12 mouse cellular contexts compared by ENCODE assay signal in the genomic region with DNA sequence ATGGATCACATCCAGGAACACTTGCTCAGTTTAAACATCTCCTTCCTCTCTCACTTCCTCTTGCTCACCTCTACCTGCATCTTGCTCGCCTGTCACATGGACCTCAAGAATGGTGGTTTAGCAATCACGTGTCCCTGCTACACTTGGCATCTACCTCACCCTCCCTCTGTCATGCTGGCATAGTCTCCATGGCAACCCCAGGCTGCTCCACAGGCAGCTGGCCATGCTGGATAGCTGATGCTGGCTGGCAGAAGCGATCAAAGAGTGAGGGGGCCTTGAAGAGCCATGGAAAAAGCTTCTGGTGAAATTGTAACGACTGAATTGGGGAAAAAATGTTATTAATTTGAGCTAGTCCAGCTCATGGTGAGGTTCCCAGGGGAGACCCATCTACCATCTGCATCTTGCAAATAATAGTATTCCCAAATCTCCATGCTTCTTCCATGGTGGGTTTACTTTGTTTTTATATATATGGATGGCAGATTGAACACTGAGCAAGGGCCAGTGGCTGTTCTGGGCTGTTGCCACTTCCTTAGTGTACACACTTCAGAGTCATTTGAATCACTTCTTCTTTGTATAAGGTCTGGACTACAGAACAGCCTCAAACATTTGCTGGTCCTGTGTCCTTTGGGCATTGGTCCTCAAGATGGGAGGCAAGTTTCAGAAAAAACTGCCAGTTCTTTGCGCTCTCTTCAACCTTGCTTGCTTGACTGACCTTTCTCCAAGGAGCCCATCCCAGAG. TPM values are rescaled to one million over a fixed set of nuclear protein-coding genes. Genes with fewer than 3 reads are reported as not detected.
DNase-seq lines count a peak whose midpoint lies in the region; ATAC-seq lines count a peak whose summit lies in the region.
"Had no signal": no experiment of that assay in that cellular context is flagged by ENCODE, and none has a peak within 500 bp of the region (broad histone marks: within the 10 kb centered on the region; RNA-seq: fewer than 3 reads in every experiment).

No protein-coding gene starts in this region.

- no peaks in the 10 kb centered on the region for H3K9me3 ChIP-seq in forebrain, embryonic 13.5 days (replicated peaks)
- H3K9me3 ChIP-seq in forebrain, embryonic 11.5 days (ENCODE audit: control insufficient read depth, low read length), result no peaks in the 10 kb centered on the region
- peaks cover 5% of the 10 kb centered on the region; the same call in 1 of the 2 replicates for H3K9me3 ChIP-seq in midbrain, embryonic 16.5 days (replicated peaks; ENCODE audit: control insufficient read depth, low read length, poor library complexity, severe bottlenecking)
- no peaks in the 10 kb centered on the region for H3K9me3 ChIP-seq in liver, embryonic 12.5 days (replicated peaks)
- H3K9me3 ChIP-seq: heart, embryonic 10.5 days; limb, embryonic 13.5 days had no signal

- no peaks in the 10 kb centered on the region for H3K27me3 ChIP-seq in forebrain, embryonic 13.5 days
- H3K27me3 ChIP-seq in forebrain, embryonic 11.5 days (ENCODE audit: control insufficient read depth, insufficient read depth, low read length), result no peaks in the 10 kb centered on the region
- H3K27me3 ChIP-seq in midbrain, embryonic 16.5 days (ENCODE audit: control insufficient read depth, insufficient read depth, low read depth, low read length), result no peaks in the 10 kb centered on the region
- no peaks in the 10 kb centered on the region for H3K27me3 ChIP-seq in liver, embryonic 12.5 days (replicated peaks)
- H3K27me3 ChIP-seq: limb, embryonic 13.5 days had no signal

- ATAC-seq in forebrain, embryonic 13.5 days, result peak; percentile 89
- no peak for ATAC-seq in forebrain, embryonic 11.5 days (replicated peaks; ENCODE audit: low FRiP score)
- ATAC-seq in midbrain, embryonic 16.5 days, result peak; percentile 80; the same call in 1 of the 2 replicates
- ATAC-seq in liver, embryonic 12.5 days, result no peak

- WGBS in forebrain, embryonic 13.5 days, result 46% methylated on average over 5 of the region's 5 CpGs
- 63% methylated on average over 5 of the region's 5 CpGs for WGBS in forebrain, embryonic 11.5 days
- 49% methylated on average over 5 of the region's 5 CpGs for WGBS in midbrain, embryonic 16.5 days
- WGBS in liver, embryonic 12.5 days (ENCODE audit: insufficient replicate concordance), result 47% methylated on average over 5 of the region's 5 CpGs

- H3K4me3 ChIP-seq in forebrain, embryonic 13.5 days, result no peak overlapping the region
- H3K4me3 ChIP-seq in forebrain, embryonic 11.5 days (ENCODE audit: low read depth, low read length), result no peak overlapping the region
- H3K4me3 ChIP-seq in midbrain, embryonic 16.5 days (ENCODE audit: low read depth, low read length), result no peak overlapping the region
- no peak overlapping the region for H3K4me3 ChIP-seq in liver, embryonic 12.5 days
- H3K4me3 ChIP-seq: heart, embryonic 10.5 days; limb, embryonic 13.5 days had no signal

- H3K4me1 ChIP-seq in forebrain, embryonic 13.5 days, result peaks cover 15% of the 10 kb centered on the region
- no peaks in the 10 kb centered on the region for H3K4me1 ChIP-seq in forebrain, embryonic 11.5 days (replicated peaks; ENCODE audit: control insufficient read depth, insufficient read depth, low read length)
- peaks cover 6% of the 10 kb centered on the region for H3K4me1 ChIP-seq in midbrain, embryonic 16.5 days (ENCODE audit: control insufficient read depth, insufficient read depth, low read length)
- H3K4me1 ChIP-seq in liver, embryonic 12.5 days, result no peaks in the 10 kb centered on the region
- H3K4me1 ChIP-seq: heart, embryonic 10.5 days; limb, embryonic 13.5 days had no signal

- DNase-seq in forebrain, embryonic 11.5 days (ENCODE audit: low spot score), result no peak
- peak; percentile 72 to 80 for DNase-seq in cerebellum, adult 18-20 months
- peak; percentile 47 to 56 for DNase-seq in frontal cortex, postnatal 36 days (ENCODE audit: low spot score in 2 of 2)
- DNase-seq in urinary bladder, postnatal 4 days (ENCODE audit: low spot score in 2 of 2), result no peak
- DNase-seq in gastrocnemius, postnatal 25 days, result no peak
- DNase-seq: kidney, adult 11 months; lung, postnatal 14 days had no signal

- no peak overlapping the region for H3K27ac ChIP-seq in forebrain, embryonic 13.5 days
- no peak overlapping the region for H3K27ac ChIP-seq in forebrain, embryonic 11.5 days (ENCODE audit: low read depth, low read length)
- H3K27ac ChIP-seq in midbrain, embryonic 16.5 days (ENCODE audit: low read length), result no peak overlapping the region
- no peak overlapping the region for H3K27ac ChIP-seq in liver, embryonic 12.5 days
- H3K27ac ChIP-seq: heart, embryonic 10.5 days; limb, embryonic 13.5 days had no signal

- H3K9ac ChIP-seq in forebrain, embryonic 13.5 days, result no peak overlapping the region
- H3K9ac ChIP-seq in forebrain, embryonic 11.5 days (ENCODE audit: low read length), result no peak overlapping the region
- no peak overlapping the region for H3K9ac ChIP-seq in midbrain, embryonic 16.5 days (ENCODE audit: low read depth, low read length)
- H3K9ac ChIP-seq in liver, embryonic 12.5 days, result no peak overlapping the region
- H3K9ac ChIP-seq: limb, embryonic 13.5 days had no signal

- 0 out of 2 replicates have a peak, but pooled peaks cover 2% of the 10 kb centered on the region for H3K36me3 ChIP-seq in forebrain, embryonic 13.5 days (ENCODE audit: poor library complexity, severe bottlenecking)
- H3K36me3 ChIP-seq in forebrain, embryonic 11.5 days (ENCODE audit: control insufficient read depth, insufficient read depth, low read length), result no peaks in the 10 kb centered on the region
- no peaks in the 10 kb centered on the region for H3K36me3 ChIP-seq in midbrain, embryonic 16.5 days (ENCODE audit: control insufficient read depth, insufficient read depth, low read length)
- H3K36me3 ChIP-seq in liver, embryonic 12.5 days, result no peaks in the 10 kb centered on the region
- H3K36me3 ChIP-seq: heart, embryonic 10.5 days; limb, embryonic 13.5 days had no signal

- H3K4me2 ChIP-seq in forebrain, embryonic 13.5 days, result no peak overlapping the region
- no peak overlapping the region for H3K4me2 ChIP-seq in forebrain, embryonic 11.5 days (ENCODE audit: low read depth, low read length, severe bottlenecking)
- H3K4me2 ChIP-seq in midbrain, embryonic 16.5 days (ENCODE audit: low read length), result no peak overlapping the region
- no peak overlapping the region for H3K4me2 ChIP-seq in liver, embryonic 12.5 days
- H3K4me2 ChIP-seq: limb, embryonic 13.5 days had no signal

RNA-seq across cellular contexts. Expression of a gene that starts 19.7 kb away (rescaled TPM):
- 60.4 and 60.7 TPM in 2 replicates for polyA plus RNA-seq in forebrain, embryonic 13.5 days (2015; fragmentation: Nextera tagmentation; extraction: Ambion mirVana)
- 46.6 and 53.1 TPM in 2 replicates for polyA plus RNA-seq in forebrain, embryonic 11.5 days (2014; fragmentation: Nextera tagmentation; extraction: Ambion mirVana)
- polyA plus RNA-seq in midbrain, embryonic 16.5 days (2015; fragmentation: Nextera tagmentation; extraction: Ambion mirVana), result 62.0 and 62.8 TPM in 2 replicates
- under 1 TPM in 1 of 2 experiments, not detected in 1; 0.35 TPM for total RNA-seq in gastrocnemius, postnatal 25 days (2021)
- polyA plus RNA-seq in liver, embryonic 12.5 days (2016; fragmentation: Nextera tagmentation; extraction: Ambion mirVana), result 0.35 and 0.43 TPM in 2 replicates

Comparison
In these comparisons a context has a peak if more than half of its experiments do, and no peak if none do; other contexts are left out.
1. ATAC-seq: peak in forebrain, embryonic 13.5 days (single experiment) and midbrain, embryonic 16.5 days (single experiment); none in forebrain, embryonic 11.5 days (single experiment) and liver, embryonic 12.5 days (single experiment).
2. DNase-seq: peak in cerebellum, adult 18-20 months (2 of 2) and frontal cortex, postnatal 36 days (2 of 2); none in forebrain, embryonic 11.5 days (single experiment), urinary bladder, postnatal 4 days (0 of 2) and gastrocnemius, postnatal 25 days (single experiment).
3. RNA of a gene that starts 19.7 kb away (polyA plus RNA-seq): 62.0 to 62.8 TPM in midbrain, embryonic 16.5 days, 60.4 to 60.7 TPM in forebrain, embryonic 13.5 days and 46.6 to 53.1 TPM in forebrain, embryonic 11.5 days; 0.35 to 0.43 TPM in liver, embryonic 12.5 days; every median in the first group is over 10 times any median in the second.